Mouse (Mus musculus) erythroblast, embryonic 14.5 days (primary cell): ENCODE results near the gene Olfml2b.

Experiments
- GATA1 ChIP-seq: IDR thresholded peaks from 2 replicates; pipeline ENCODE4 v1.6.1; 2012; ENCODE audit warnings: low read length, inconsistent platforms, mixed read lengths
- TAL1 ChIP-seq: IDR thresholded peaks from 3 replicates; pipeline ENCODE4 v1.6.1; 2012; ENCODE audit warnings: low read length, inconsistent platforms, mixed read lengths

GRCm38 (mm10) chr1:170729267-170729962 lies 85.1 kb downstream of the Olfml2b start:
- TF ChIP-seq GATA1 (no peak), TAL1 (no peak)
